Mouse (Mus musculus): ENCODE data around the gene Mospd3.
"Not testable (repeated sequence)": the region's sequence is repeated elsewhere in the genome, so short reads cannot be mapped to it uniquely, and the experiment has no call there.

GRCm38 (mm10) chr5:137614921-137615320, 14.1 kb upstream of the Mospd3 start:
- not testable (repeated sequence) for TF ChIP-seq EP300 (IDR thresholded peaks at IDR 0.05)
- peak; percentile 10 for TF ChIP-seq CTCF (IDR thresholded peaks at IDR 0.05)
